Mouse (Mus musculus) cerebellum, adult 9-11 months (tissue): ENCODE measurements around the gene 4930447C04Rik.

Experiments used
- DNase-seq: peaks from one replicate; pipeline ENCODE4 v3.0.0; 2022

4930447C04Rik gene

DNA sequence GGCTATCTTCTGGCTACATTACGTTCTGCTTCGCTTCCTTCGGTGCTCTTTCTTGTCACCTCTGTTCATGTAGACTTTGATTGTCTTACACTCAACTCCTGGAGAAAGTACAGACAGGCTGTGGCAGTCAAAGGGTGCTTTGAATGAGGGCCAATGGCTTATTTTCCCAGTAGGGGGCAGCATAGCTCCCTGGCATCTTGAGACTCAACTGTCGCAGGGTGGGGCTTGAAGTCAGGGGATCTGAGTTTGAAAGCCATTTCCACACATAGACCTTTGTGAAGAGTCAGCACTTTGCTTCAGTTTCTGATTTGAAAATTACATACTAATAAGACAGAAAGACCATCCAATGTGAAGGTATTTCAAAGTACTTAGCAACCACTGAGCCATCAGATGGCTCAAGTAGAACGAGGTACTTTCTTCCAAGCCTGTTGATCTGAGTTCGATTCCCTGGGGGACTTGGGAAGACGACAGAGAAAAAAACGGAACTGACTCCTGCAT, 105.0 kb downstream of the 4930447C04Rik start:
- DNase-seq = no peak

DNA sequence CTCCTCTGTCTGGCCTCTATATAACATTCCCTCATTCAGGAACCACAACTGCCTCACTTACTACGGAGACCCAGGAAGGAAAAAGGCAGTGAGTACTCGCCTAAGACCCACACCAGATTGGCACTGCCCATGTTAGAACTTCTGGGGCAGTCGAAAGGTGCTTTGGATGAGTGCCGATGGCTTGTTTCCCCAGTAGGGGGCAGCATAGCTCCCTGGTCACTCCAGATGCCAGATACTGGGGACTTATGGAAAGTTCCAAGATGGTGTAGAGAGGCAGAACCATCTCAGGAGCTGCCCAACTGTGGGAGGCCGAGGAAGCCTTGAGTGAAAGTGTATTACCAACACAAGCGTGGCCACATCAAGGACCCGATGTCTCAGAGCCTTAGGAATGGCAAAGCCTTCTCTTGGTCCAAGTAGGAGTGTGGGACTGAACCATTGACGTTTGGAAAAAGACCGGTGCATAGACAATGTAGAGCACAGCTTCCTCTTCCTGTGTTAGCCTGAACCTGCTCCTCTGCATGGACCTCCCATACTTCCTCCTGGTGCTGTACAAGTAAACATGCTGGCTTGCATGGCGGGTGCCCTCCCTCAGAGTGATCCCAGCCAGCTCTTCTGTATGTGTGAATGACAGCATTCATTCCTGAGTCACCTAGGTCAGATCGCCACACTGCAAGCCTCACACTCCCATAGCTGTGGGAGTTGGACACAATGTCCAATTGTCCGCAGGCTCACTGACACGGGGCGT, 105.6 kb downstream of the 4930447C04Rik start:
- no peak for DNase-seq

DNA sequence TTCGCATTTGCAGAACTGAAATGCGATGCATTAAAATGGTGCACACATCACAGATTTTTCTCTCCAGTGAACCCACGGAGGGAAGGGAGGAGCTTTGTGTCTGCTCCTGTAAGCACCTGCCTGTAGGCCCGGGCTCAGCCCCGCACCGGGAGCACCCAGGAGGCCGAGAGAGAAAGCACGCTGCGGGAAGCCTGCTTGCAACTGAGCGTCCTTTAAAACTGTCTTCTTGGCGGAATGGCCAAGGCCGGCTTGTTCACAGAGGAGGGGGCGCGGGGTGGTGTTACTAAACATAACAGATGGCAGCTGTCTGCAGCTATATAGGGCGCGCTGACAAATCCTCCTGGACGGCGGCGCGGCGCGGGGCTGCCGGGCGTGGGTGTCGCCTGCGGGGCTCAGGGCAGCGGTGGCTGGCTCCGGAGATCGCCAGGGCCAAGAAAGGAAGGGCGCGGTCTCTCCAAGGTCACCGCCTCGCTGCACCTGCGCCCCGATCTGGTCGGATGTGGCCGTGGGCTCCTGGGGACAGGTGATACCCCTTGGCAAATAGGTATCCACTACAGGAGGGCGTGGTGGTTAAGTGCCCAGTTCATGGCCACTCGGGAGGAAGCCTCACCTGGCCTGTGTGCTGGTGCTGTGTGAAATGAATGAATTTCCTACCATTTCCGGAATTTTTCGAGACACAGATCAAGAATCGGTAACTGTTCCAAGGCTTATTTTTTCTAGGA, 108.7 kb downstream of the 4930447C04Rik start:
- DNase-seq = peak; percentile 62
